Mouse (Mus musculus) neural tube, embryonic 14.5 days (tissue): Measurements from ENCODE around the gene Slc27a4. TPM values are rescaled to one million over a fixed set of nuclear protein-coding genes. Genes with fewer than 3 reads are reported as not detected.

Experiments used
- ATAC-seq: fragments of 200-750 bp; cut with Nextera tagmentation; 2 replicates; pipeline ENCODE4 v1.8.0; 2017; ENCODE audit warnings: low read depth, mild to moderate bottlenecking, moderate TSS enrichment, moderate library complexity
- H3K27ac ChIP-seq: fragments of 300-500 bp; sonication (generic); 2 replicates; pipeline ENCODE4 v1.5.1; 2014; ENCODE audit warnings: low read depth, mild to moderate bottlenecking, control low read depth, low read length, moderate library complexity, mixed read lengths
- H3K27me3 ChIP-seq: fragments of 300-500 bp; sonication (generic); 2 replicates; pipeline ENCODE4 v1.6.1; 2014; ENCODE audit warnings: low read length; ENCODE audit not compliant: control insufficient read depth, insufficient read depth
- H3K36me3 ChIP-seq: fragments of 300-500 bp; sonication (generic); 2 replicates; pipeline ENCODE4 v1.6.1; 2014; ENCODE audit warnings: low read length, mixed read lengths; ENCODE audit not compliant: control insufficient read depth, insufficient read depth
- H3K4me1 ChIP-seq: fragments of 300-500 bp; sonication (generic); 2 replicates; pipeline ENCODE4 v1.6.1; 2014; ENCODE audit warnings: low read length; ENCODE audit not compliant: control insufficient read depth, insufficient read depth
- H3K4me2 ChIP-seq: fragments of 300-500 bp; sonication (generic); 2 replicates; pipeline ENCODE4 v1.6.1; 2014; ENCODE audit warnings: mild to moderate bottlenecking, low read depth, low read length, control low read depth
- H3K4me3 ChIP-seq: fragments of 300-500 bp; sonication (generic); 2 replicates; pipeline ENCODE4 v1.5.1; 2014; ENCODE audit warnings: low read depth, low read length, control low read depth, mixed read lengths
- H3K9ac ChIP-seq: fragments of 300-500 bp; sonication (generic); replicated peaks from 2 replicates; pipeline ENCODE4 v1.6.1; 2014; ENCODE audit warnings: low read depth, mild to moderate bottlenecking, control low read depth, low read length, mixed read lengths
- H3K9me3 ChIP-seq: fragments of 300-500 bp; sonication (generic); 2 replicates; pipeline ENCODE4 v1.6.1; 2016; ENCODE audit warnings: low read length; ENCODE audit not compliant: control insufficient read depth
- WGBS: fragments of 180-500 bp; shearing (Covaris S2); extraction: QIAGEN DNeasy Blood & Tissue Kit; methylation state at CpG from one replicate; pipeline ENCODE4 v1.1.7; 2014; 5-methylcytosine and 5-hydroxymethylcytosine counted together
- polyA plus RNA-seq: library from polyadenylated mRNA; unstranded; fragments of >200 nt; fragmentation: Nextera tagmentation; extraction: Ambion mirVana; gene quantifications from 2 replicates; pipeline ENCODE4 v1.2.1, GENCODE M21; 2014

Gene Slc27a4
- polyA plus RNA-seq, 1 experiment from 2014 or later: 35.8 TPM

DNA sequence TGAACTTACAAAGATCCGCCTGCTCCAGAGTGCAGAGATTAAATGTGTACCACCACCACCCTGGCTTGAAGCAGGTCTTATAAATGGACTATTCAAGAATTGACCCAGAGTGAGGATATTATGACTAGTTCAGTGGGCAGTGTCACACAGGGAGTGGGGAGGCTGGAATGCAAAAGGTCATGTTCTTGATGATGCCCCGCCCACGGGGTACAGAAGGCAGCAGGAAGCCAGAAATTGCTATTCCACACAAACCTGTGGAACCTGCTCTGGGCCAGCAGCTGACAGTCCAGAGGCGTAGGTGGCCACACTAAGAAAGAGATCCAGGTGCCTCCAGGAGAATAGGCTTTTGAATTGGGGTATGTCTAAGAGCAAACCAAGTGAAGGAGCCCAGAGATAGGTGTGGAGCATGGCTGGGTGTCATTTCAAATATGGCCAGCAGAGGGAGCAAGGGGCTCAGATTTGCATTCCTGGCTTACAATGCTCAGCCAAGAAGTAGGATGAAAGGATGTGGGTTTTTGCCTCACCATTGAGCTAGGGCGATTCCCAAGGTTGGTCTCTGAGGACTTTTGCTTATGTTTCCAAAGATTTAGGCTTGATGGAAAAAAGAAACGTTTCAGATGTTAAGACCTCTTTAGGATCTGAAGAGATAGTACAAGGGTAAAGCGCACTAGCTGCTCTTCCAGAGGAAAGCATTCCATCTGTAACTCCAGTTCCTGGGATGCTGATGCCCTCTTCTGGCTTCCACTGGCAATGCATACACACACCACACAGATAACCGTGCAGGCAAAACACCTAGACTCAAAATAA is 15.2 kb downstream of the Slc27a4 start:
- ATAC-seq: peak; percentile 70
- Histone ChIP-seq H3K9ac (no peak overlapping the region), H3K36me3 (peaks cover 36% of the 10 kb centered on the region), H3K27me3 (no peaks in the 10 kb centered on the region), H3K27ac (peak overlapping the region; percentile 24; the same call in 1 of the 2 replicates), H3K4me2 (no peak overlapping the region), H3K4me3 (no peak overlapping the region), H3K4me1 (peaks cover 7% of the 10 kb centered on the region; the same call in 1 of the 2 replicates), H3K9me3 (no peaks in the 10 kb centered on the region)
- WGBS: 36% methylated on average over 8 of the region's 8 CpGs

DNA sequence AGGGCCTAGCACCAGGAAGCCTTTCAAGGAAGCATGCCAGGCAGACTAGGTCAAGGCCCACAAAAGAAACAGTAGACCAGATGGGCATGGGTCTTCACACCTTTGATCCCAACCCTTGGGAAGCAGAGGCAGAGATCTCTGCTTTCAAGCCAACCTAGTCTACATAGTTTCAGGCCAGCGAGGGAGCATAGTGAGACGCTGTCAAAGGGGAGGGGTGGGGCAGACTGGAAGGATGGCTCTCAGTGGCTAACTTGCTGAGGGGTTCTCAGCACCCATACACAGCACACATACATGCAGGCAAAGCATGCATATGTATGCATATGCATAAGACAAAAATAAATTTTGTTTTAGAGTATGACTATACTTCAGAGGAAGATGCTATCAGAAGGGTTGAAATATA is 16.9 kb downstream of the Slc27a4 start:
- Histone ChIP-seq H3K9me3 (no peaks in the 10 kb centered on the region), H3K9ac (no peak overlapping the region), H3K4me2 (peak overlapping the region; percentile 42), H3K27ac (peak overlapping the region; percentile 89), H3K27me3 (no peaks in the 10 kb centered on the region), H3K4me3 (no peak overlapping the region; the same call in 1 of the 2 replicates), H3K4me1 (peaks cover 7% of the 10 kb centered on the region; the same call in 1 of the 2 replicates), H3K36me3 (peaks cover 21% of the 10 kb centered on the region)
- WGBS: 4% methylated on average over 2 of the region's 2 CpGs
- ATAC-seq: no peak

DNA sequence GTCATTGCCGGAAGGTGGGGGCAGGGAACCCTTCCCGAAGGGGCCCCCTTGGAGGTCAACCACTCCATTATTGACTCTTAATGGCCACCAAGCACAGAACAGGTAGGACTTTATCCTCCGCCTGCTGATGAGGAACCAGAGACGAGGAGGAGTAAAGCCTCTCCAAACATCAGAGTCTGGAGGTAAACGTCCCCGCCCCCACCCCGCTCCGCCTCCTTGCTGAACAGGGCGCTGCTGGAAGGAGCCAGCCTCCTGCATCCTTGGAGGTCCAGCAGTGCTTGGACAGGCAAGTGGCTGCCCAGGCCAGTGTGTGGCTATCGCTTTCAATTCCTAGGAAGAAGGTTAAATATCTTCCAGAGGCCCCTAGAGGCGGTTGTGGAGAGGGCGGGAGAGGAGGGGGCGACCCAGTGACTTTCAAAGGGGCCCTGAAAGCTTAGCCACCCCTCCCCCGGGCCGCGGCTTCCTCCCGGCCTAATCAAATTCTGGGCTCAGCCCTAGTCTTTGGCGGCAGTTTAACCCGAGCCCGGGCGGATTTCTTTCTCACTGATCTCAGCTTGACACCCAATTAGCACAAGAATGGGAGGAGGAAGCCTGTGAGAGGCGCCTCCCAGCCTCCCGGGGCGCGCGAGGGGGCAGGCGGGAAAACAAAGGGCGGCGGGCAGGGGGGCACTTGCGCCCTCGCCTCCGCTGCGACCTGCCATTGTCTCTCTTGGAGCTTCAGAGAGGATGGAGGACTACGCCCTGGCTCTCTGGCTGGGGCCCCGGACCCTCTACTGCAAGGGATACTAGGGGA is 17.8 kb downstream of the Slc27a4 start, which contains the start of gene Urm1:
Urm1 (plus strand) TSS at position 51 of the 793 bp plus-strand sequence.
- H3K27me3 ChIP-seq: no peaks in the 10 kb centered on the region
- peaks cover 12% of the 10 kb centered on the region; the same call in 1 of the 2 replicates for H3K36me3 ChIP-seq
- peak; percentile 71 for ATAC-seq
- no peaks in the 10 kb centered on the region for H3K9me3 ChIP-seq
- peak within 1 kb of the TSS; percentile 29 for H3K4me3 ChIP-seq
- peak within 1 kb of the TSS; percentile 53 for H3K9ac ChIP-seq
- peak within 1 kb of the TSS; percentile 42 for H3K4me2 ChIP-seq
- WGBS: under 1% methylated on average over 33 of the region's 35 CpGs
- peak within 1 kb of the TSS; percentile 89 for H3K27ac ChIP-seq
- peaks cover 7% of the 10 kb centered on the region; the same call in 1 of the 2 replicates for H3K4me1 ChIP-seq

DNA sequence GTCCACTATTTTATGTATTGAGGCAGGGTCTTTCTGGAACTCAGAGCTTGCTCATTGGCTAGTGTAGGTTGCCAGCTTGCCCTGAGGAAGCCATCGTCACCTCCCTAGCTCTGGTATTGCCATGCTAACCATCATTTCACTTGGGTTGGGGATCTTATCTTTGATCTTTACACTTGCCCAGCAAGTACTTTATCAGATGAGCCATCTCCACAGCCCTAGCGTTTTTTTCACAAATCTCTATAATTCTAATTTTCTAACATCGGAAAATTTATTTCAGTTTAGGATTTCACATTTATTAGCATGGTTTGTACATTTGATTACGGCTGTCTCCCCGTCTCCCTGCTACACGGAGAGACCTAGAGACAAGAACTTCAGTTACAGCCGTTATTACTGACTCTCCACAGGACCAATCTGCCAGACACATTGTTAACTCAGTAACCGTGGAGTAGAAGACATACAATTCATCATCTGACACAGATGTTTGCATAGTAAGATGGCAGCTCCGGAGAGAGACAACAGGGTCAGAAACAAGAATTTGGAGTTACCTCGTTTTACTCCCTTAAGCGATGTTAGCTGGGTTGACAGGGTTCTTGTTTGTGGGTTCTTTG is 24.0 kb downstream of the Slc27a4 start:
- no peaks in the 10 kb centered on the region for H3K27me3 ChIP-seq
- 0 out of 2 replicates have a peak, but pooled peaks have one; percentile 44 for ATAC-seq
- H3K4me1 ChIP-seq: peaks cover 11% of the 10 kb centered on the region; the same call in 1 of the 2 replicates
- H3K4me3 ChIP-seq: peak overlapping the region; percentile 53
- H3K4me2 ChIP-seq: peak overlapping the region; percentile 84
- peak overlapping the region; percentile 45 for H3K9ac ChIP-seq
- WGBS: 5% methylated on average over 11 of the region's 11 CpGs
- no peaks in the 10 kb centered on the region for H3K9me3 ChIP-seq
- H3K27ac ChIP-seq: peak overlapping the region; percentile 92
- no peaks in the 10 kb centered on the region for H3K36me3 ChIP-seq

DNA sequence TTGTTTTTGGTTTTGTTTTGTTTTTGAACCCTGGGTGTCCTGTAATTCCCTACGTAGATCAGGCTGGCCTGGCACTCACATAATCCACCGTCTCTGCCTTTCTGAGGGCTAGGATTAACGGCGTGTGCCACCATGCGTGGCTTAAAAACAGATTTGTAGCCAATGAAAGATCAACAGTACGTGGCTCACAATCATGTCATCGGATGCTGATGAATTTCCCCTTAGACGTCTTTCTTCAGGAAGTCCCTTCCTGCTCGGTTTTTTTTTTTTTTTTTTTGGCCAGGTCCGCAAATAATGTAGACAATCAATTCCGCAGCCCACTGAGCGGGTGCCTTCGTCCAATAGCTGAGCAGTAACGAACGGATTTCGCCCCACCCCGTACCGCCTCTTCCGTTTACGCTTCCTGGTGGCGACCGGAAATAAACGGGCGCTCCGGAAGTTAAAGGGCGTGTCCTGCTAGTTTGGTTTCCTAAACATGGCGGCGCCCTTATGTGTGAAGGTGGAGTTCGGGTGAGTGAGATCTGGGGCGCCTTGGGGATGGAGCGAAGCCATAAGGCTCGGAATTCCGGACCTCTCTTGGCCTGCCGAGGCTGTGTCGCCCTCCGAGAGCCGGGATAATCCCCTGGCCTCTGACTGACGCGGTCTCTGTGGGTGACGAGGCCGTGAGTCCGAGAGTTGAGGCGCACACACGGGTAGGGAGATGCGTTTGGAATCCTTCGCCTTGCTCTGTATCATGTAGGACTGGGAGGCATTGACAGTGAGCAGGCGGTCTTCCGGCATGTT is 24.7 kb downstream of the Slc27a4 start:
- no peaks in the 10 kb centered on the region for H3K36me3 ChIP-seq
- under 1% methylated on average over 48 of the region's 48 CpGs for WGBS
- H3K9ac ChIP-seq: peak overlapping the region; percentile 59
- H3K27me3 ChIP-seq: no peaks in the 10 kb centered on the region
- peaks cover 11% of the 10 kb centered on the region; the same call in 1 of the 2 replicates for H3K4me1 ChIP-seq
- no peaks in the 10 kb centered on the region for H3K9me3 ChIP-seq
- H3K4me2 ChIP-seq: peak overlapping the region; percentile 84
- peak overlapping the region; percentile 92 for H3K27ac ChIP-seq
- H3K4me3 ChIP-seq: peak overlapping the region; percentile 53
- ATAC-seq: peak; percentile 98

DNA sequence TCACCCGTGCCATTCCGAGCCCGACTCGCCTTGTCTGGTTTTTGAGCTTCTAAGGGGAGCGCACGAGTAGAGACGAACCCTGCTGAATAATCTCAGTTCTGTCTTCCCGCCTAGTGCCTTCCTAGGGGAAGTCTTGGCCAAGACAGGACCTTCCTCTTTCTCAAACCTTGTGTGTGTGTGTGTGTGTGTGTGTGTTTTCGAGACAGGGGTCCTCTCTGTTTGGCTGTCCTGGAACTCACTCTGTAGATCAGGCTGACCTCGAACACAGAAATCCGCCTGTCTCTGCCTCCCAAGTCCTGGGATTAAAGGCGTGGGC is 25.2 kb downstream of the Slc27a4 start:
- Histone ChIP-seq H3K4me3 (peak overlapping the region; percentile 53), H3K27me3 (no peaks in the 10 kb centered on the region), H3K27ac (no peak overlapping the region), H3K9me3 (no peaks in the 10 kb centered on the region), H3K4me1 (peaks cover 11% of the 10 kb centered on the region; the same call in 1 of the 2 replicates), H3K9ac (peak overlapping the region; percentile 59), H3K4me2 (peak overlapping the region; percentile 84), H3K36me3 (no peaks in the 10 kb centered on the region)
- ATAC-seq: no peak
- WGBS: 3% methylated on average over 12 of the region's 12 CpGs

DNA sequence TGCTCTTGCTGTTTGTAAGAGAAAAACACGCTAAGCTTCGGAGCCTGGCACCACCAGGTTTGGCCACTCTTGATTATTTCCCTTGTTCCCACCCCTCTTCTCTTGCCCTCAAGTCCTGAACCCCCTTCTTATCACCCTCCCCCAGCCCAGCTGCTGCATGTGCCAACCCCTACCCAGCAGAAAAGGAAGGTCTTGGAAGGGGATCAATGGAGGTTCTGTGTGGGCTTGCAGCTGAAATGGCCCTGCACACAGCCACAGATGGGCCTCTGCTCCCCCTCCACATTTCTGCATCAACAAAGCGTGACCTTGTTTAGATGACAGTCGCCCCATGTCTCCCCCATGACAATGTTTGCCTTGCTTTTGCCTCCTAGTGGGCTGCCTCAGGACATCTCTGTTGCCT is 28.7 kb downstream of the Slc27a4 start:
- Histone ChIP-seq H3K4me2 (no peak overlapping the region), H3K9me3 (no peaks in the 10 kb centered on the region), H3K4me3 (no peak overlapping the region), H3K27ac (no peak overlapping the region), H3K4me1 (peaks cover 10% of the 10 kb centered on the region; the same call in 1 of the 2 replicates), H3K36me3 (no peaks in the 10 kb centered on the region), H3K27me3 (no peaks in the 10 kb centered on the region), H3K9ac (no peak overlapping the region)
- 86% methylated on average over 4 of the region's 4 CpGs for WGBS
- no peak for ATAC-seq

DNA sequence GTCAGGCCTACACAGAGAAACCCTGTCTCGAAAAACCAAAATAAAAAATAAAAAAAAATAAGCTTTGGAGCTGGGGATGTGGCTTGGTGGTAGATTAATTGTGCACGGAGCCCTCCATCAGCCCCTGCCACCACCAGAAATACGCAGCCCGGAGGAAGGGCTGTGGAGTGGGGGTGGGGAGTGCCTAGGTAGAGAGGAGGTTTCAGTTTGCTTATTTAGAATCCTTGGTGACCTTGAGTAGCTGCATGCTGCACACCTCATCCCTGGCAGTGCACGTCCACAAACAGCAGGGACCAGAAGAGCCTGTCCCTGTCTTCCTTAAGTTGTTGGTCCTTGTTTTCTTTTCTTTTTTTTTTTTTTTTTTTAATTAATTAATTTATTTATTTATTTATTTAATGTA is 31.4 kb downstream of the Slc27a4 start:
- no peaks in the 10 kb centered on the region for H3K27me3 ChIP-seq
- H3K9ac ChIP-seq: no peak overlapping the region
- H3K4me2 ChIP-seq: no peak overlapping the region
- no peak overlapping the region for H3K4me3 ChIP-seq
- no peak overlapping the region for H3K27ac ChIP-seq
- no peaks in the 10 kb centered on the region for H3K36me3 ChIP-seq
- 93% methylated on average over 5 of the region's 5 CpGs for WGBS
- H3K9me3 ChIP-seq: no peaks in the 10 kb centered on the region
- peaks cover 3% of the 10 kb centered on the region for H3K4me1 ChIP-seq
- no peak for ATAC-seq
